Mouse (Mus musculus) B cell, adult 2 months (primary cell): ENCODE results near the gene Arl15.

Experiments
- DNase-seq, 2 experiments: peaks; one replicate each; pipeline ENCODE4 v3.0.0; 2022

Arl15 gene

GRCm38 (mm10) chr13:113995490-113996236, 201.4 kb downstream of the Arl15 start:
- DNase-seq: no peak

GRCm38 (mm10) chr13:113998811-113999210, 204.5 kb downstream of the Arl15 start:
- no peak for DNase-seq

GRCm38 (mm10) chr13:114003463-114003862, 209.2 kb downstream of the Arl15 start:
- DNase-seq: no peak

GRCm38 (mm10) chr13:114004191-114004590, 209.9 kb downstream of the Arl15 start:
- DNase-seq: no peak

- no peak for DNase-seq
Measured at GRCm38 (mm10) chr13:114009786-114010185, 215.5 kb downstream of the Arl15 start.

- no peak for DNase-seq
Measured at GRCm38 (mm10) chr13:114010521-114010920, 216.2 kb downstream of the Arl15 start.

- no peak for DNase-seq
Measured at GRCm38 (mm10) chr13:114011019-114011418, 216.7 kb downstream of the Arl15 start.

GRCm38 (mm10) chr13:114017928-114018327, 223.6 kb downstream of the Arl15 start:
- DNase-seq: no peak

GRCm38 (mm10) chr13:114023541-114023940, 229.2 kb downstream of the Arl15 start:
- DNase-seq: no peak

- no peak for DNase-seq
Measured at GRCm38 (mm10) chr13:114026306-114026705, 232.0 kb downstream of the Arl15 start.

GRCm38 (mm10) chr13:114026751-114027150, 232.4 kb downstream of the Arl15 start:
- DNase-seq: no peak

- DNase-seq: no peak
Measured at GRCm38 (mm10) chr13:114048071-114048470, 253.8 kb downstream of the Arl15 start.

- DNase-seq: no peak
Measured at GRCm38 (mm10) chr13:114048688-114049087, 254.4 kb downstream of the Arl15 start.

GRCm38 (mm10) chr13:114051151-114051850, 257.0 kb downstream of the Arl15 start:
- DNase-seq: no peak

GRCm38 (mm10) chr13:114052426-114053205, 258.3 kb downstream of the Arl15 start:
- no peak for DNase-seq

GRCm38 (mm10) chr13:114053261-114053660, 259.0 kb downstream of the Arl15 start:
- no peak for DNase-seq

- no peak for DNase-seq
Measured at GRCm38 (mm10) chr13:114055686-114056085, 261.4 kb downstream of the Arl15 start.

- no peak for DNase-seq
Measured at GRCm38 (mm10) chr13:114060258-114060657, 266.0 kb downstream of the Arl15 start.

GRCm38 (mm10) chr13:114061234-114061633, 266.9 kb downstream of the Arl15 start:
- no peak for DNase-seq

GRCm38 (mm10) chr13:114064069-114064468, 269.8 kb downstream of the Arl15 start:
- DNase-seq: no peak

- DNase-seq: no peak
Measured at GRCm38 (mm10) chr13:114065012-114065411, 270.7 kb downstream of the Arl15 start.

- no peak for DNase-seq
Measured at GRCm38 (mm10) chr13:114068421-114068820, 274.1 kb downstream of the Arl15 start.

GRCm38 (mm10) chr13:114071439-114071838, 277.1 kb downstream of the Arl15 start:
- no peak for DNase-seq

GRCm38 (mm10) chr13:114074471-114074870, 280.2 kb downstream of the Arl15 start:
- no peak for DNase-seq
